Mouse (Mus musculus) cortical plate, adult 2 months (tissue): ENCODE data around the gene Abtb1.
A peak's percentile ranks its signal among the peaks of the same experiment; 100 is the strongest.

Source experiments
- CTCF ChIP-seq: fragments of 200-500 bp; IDR thresholded peaks from 2 replicates; pipeline ENCODE4 v1.5.1; 2011; ENCODE audit warnings: mild to moderate bottlenecking, control low read depth, low read length; ENCODE audit not compliant: insufficient read depth; ENCODE audit errors: extremely low read depth
- POLR2A ChIP-seq: fragments of 200-500 bp; IDR thresholded peaks from 2 replicates; pipeline ENCODE4 v1.6.1; 2011; ENCODE audit warnings: mild to moderate bottlenecking, low read length, control low read depth; ENCODE audit not compliant: insufficient read depth; ENCODE audit errors: extremely low read depth

DNA sequence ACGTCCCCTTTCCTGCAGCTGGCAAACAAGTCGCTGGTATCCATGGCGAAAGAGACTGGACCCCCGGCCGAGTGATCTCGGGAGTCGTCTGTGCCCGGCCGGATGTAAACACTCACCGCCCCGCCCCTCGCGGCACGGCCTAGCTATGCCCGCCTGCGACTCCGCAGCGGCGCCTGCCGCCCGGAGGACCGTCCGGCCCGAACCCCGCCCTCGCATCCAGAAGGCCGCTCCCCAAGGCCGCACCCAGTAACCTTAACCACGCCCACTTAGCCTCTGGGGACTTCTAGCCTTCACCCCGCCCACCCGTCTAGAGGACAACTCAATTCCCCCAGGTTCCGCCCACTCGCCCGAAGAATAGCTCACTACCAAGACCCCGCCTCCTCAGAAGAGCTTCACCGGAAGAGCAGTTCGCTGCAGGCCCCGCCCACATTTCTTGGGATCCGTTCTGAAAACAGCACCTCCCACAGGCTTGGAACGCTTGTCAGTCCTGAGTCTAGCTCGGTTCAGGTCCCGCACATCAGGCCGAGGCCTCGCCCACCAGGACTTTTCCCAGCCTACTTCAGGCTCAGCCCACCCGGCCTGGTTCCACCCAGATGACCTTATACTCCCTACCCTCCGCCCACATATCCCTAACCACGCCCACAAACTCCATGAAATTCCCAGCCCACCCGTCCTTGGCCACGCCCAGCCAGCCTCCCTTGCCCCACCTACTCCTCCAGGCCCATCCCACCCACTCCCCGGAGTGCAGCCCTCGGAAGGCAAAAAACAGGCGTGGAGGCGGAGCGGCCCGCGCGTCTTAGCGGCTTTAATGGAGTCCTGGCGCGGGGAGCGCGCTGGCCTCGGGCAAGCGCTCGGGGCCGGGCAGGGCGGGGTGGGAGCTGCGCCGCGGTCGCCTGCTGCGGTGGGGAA is at the start of gene Abtb1:
- TF ChIP-seq POLR2A = peak; percentile 48
- TF ChIP-seq CTCF = peak; percentile 19; the same call in 1 of the 2 replicates
